Mouse (Mus musculus) bone marrow macrophage, adult 2 months (primary cell): ENCODE measurements around the gene Acvr1.

Experiments used
- CTCF ChIP-seq: IDR thresholded peaks from 2 replicates; pipeline ENCODE4 v1.5.1; 2012; ENCODE audit warnings: low read depth, mild to moderate bottlenecking, low read length, moderate library complexity
- POLR2A ChIP-seq: IDR thresholded peaks from 2 replicates; pipeline ENCODE4 v1.6.1; 2012; ENCODE audit warnings: mild to moderate bottlenecking, low read depth, low read length, borderline replicate concordance

DNA sequence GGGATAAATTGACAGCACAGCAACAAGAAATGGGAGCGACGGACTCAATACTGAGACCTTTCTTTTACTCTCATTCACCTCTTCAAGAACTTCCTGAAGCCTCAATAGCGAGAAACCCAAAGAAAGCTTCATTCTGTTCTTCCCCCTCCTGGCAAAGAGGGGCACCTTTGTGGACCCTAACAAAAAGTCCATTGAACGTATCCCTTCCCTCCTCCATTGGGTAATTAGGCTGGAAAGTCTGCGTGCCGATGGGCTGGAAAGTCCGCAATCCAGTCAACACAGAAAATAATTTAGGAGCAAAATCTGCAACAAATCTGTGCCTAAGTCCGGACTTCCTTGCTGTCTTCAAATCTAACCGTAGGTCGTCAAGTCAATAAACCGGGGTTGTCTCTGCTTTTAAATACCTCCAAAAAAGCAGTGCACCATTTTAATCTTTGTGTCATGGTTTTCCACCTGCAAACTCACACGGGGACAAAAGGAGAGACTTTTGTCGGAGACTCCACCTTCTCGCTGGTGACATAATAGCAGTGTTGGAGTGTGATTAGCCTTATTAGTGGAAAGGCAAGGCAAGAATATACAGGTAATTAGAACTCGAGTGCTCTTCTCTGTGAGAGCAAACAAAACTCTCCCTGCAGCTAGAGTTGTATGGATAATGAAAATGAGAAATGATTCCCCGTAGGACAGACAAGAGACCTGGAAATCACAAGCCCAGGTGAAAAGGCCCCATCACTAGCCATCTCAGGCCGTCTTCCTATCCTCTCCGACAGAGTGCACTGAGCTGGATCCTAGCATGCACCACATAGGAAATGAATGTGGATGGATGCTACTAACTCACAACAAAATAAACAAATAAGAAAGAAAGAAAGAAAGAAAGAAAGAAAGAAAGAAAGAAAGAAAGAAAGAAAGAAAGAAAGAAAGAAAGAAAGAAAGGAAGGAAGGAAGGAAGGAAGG, 73.0 kb downstream of the Acvr1 start:
- TF ChIP-seq POLR2A: no peak
- TF ChIP-seq CTCF: no peak
